Mouse (Mus musculus) left cerebral cortex, adult 8-10 months (tissue): ENCODE measurements around the gene Gm4778. TPM values are rescaled to one million over a fixed set of nuclear protein-coding genes. Genes with fewer than 3 reads are reported as not detected.
"Not testable (repeated sequence)": the region's sequence is repeated elsewhere in the genome, so short reads cannot be mapped to it uniquely, and the experiment has no call there.

Experiments used
- DNase-seq, 2 experiments: peaks; one replicate each; pipeline ENCODE4 v3.0.0; 2022; ENCODE audit warnings: low spot score in 2 of 2
- total RNA-seq, 4 experiments: library from RNA; stranded (reverse); gene quantifications; 2 replicates each; pipeline ENCODE4 v1.2.4; 2022

The Gm4778 gene
- total RNA-seq = not detected

DNA sequence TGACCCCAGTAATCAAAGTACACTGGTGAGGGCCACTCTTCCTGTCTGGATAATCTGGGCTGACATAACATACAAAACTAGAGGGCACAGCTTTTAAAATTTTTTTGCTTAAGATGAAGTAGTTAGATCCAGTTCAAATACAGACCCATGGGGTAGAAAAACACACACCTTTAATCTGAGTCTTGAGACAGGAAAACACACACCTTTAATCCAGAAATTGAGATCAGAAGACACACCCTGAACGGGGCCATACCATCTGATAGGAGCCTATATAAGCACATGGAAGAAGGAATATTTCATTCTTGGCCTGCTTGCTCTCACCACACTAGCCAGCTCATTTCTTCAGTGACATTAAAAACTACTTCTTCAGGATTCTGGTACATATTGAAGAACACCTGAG, at the start of gene Gm4778:
Gene Gm4778, plus strand, starts transcription at position 301 of the 400 bp plus-strand sequence.
- DNase-seq = not testable (repeated sequence)

GRCm38 (mm10) chr3:94260598-94260997, 3.2 kb upstream of the Gm4778 start:
- DNase-seq = no peak

- no peak for DNase-seq
Measured at GRCm38 (mm10) chr3:94275991-94276390, 12.2 kb downstream of the Gm4778 start.

- no peak for DNase-seq
Measured at GRCm38 (mm10) chr3:94305457-94305856, 41.6 kb downstream of the Gm4778 start.

DNA sequence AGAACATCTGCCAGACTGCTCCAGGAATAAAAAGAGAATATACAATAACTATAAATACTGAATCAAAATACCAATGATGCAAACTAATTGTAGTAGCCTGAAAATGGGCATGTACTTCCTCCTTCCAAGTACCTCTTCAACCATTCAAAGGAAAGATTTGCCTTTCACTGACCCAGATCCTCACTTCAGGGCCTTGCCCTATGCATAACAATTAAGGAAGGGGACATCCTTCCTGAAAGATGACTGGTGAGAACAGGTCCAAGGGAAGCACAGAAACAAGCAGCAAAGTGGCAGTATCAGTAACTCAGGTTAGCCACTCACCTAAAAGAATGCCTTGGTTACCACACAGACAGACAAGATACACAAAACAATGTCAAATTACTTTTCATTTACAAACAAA, 43.1 kb downstream of the Gm4778 start:
- DNase-seq = no peak

DNA sequence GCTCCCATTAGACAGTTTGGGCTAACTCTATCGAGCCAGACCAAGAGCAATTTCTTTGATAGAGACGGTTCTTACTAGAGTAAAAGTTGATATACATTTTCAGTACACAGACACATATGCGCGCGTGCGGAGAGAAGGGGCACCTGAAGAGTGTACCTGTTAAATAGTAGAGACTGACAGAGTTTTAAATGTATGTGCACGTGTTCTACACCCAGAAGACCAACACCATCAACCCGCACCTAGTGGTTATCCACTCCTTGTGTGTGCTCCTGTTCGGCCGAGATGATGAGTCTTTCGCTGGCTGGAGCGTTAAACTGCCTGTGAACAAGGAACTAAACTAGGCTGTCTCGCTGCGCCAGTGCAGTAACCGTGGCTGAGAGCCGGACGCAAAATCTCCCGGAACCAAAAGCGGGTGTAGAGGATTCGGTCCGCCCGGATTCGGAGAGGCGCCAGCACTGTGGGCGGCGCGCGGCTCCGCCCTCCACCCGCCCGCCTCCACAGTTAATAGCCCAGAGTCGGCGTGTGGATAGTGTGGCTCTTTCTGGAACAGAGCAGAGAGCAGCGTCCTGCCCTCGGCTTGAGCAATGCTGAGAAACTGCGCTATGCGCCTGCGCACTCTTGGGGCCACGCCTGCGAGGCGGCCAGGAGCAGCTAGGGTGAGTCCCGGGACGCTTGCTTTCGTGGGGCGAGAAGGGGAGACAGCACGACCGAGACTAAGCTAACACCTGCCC, 46.0 kb downstream of the Gm4778 start, which contains the start of gene Them4:
Gene Them4, plus strand, starts transcription at position 457 of the 731 bp plus-strand sequence.
- peak; percentile 82 to 88 for DNase-seq

DNA sequence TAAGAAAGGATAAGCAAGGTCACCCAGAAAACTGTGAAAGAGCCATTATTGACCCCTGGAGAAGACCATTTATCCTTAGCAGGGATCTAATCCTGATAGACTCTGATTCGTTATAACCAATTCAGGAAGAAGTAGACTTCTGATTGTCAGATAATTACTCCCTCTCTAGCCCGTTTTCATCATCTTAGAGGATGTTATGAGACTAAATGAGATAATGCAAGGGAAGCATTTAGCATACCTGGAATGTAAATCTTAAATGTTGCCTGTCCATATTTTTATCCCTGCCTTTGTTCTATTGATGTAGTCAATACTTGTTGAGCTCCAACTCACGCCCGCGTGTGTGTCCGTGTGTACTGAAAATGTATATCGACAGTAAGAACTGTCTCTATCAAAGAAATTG, 46.7 kb downstream of the Gm4778 start:
- no peak for DNase-seq

GRCm38 (mm10) chr3:94310911-94311310, 47.1 kb downstream of the Gm4778 start:
- DNase-seq = no peak

- no peak for DNase-seq
Measured at GRCm38 (mm10) chr3:94311376-94311775, 47.5 kb downstream of the Gm4778 start.

Other genes starting within 250 kb of the Gm4778 start
- not detected for gene Gm9125, start 209.2 kb upstream of the Gm4778 start, total RNA-seq
- gene Gm10697, start 191.4 kb upstream of the Gm4778 start, total RNA-seq = not detected
- gene Gm10696, start 85.8 kb upstream of the Gm4778 start, total RNA-seq = not detected
- not detected for gene Gm5286, start 67.3 kb upstream of the Gm4778 start, total RNA-seq
- 10 to 100 TPM; 18.6 to 21.8 (median 20.3) TPM for gene Them4, start 46.1 kb downstream of the Gm4778 start, total RNA-seq
- gene Them5, start 78.1 kb downstream of the Gm4778 start, total RNA-seq = not detected
- under 1 TPM in 2 of 4 experiments, not detected in 2; 0.25 to 0.58 TPM for gene C2cd4d, start 98.4 kb downstream of the Gm4778 start, total RNA-seq
- 1 to 10 TPM; 1.3 to 2.6 (median 2.0) TPM for gene Rorc, start 108.8 kb downstream of the Gm4778 start, total RNA-seq
- 1 to 10 TPM in 3 of 4 experiments, under 1 TPM in 1; 0.97 to 1.2 (median 1.1) TPM for gene Lingo4, start 134.5 kb downstream of the Gm4778 start, total RNA-seq
- 10 to 100 TPM; 38.3 to 42.1 (median 41.7) TPM for gene Tdrkh, start 149.2 kb downstream of the Gm4778 start, total RNA-seq
- 10 to 100 TPM; 32.7 to 40.7 (median 38.1) TPM for gene Mrpl9, start 179.3 kb downstream of the Gm4778 start, total RNA-seq
- not detected for gene Oaz3, start 179.9 kb downstream of the Gm4778 start, total RNA-seq
- 100 to 1,000 TPM; 136 to 175 (median 139) TPM for gene Celf3, start 214.3 kb downstream of the Gm4778 start, total RNA-seq
- gene Riiad1, start 216.3 kb downstream of the Gm4778 start, total RNA-seq = 1 to 10 TPM; 5.2 to 6.9 (median 6.1) TPM